Mouse (Mus musculus) G1E (cell line): ENCODE results near the gene Med25.

ENCODE experiments used
- CTCF ChIP-seq: IDR thresholded peaks from 2 replicates; pipeline ENCODE4 v1.5.1; 2012; ENCODE audit warnings: low read depth, low read length, inconsistent platforms, mixed read lengths
- GATA1 ChIP-seq: IDR thresholded peaks from 2 replicates; pipeline ENCODE4 v1.6.1; 2012; ENCODE audit warnings: borderline replicate concordance, low read length, inconsistent platforms, mixed read lengths
- GATA2 ChIP-seq: IDR thresholded peaks from 2 replicates; pipeline ENCODE4 v1.6.1; 2012; ENCODE audit warnings: low read depth, low read length, inconsistent platforms, borderline replicate concordance
- POLR2AphosphoS5 ChIP-seq: IDR thresholded peaks from 2 replicates; pipeline ENCODE4 v1.6.1; 2012; ENCODE audit warnings: low read depth, low read length, inconsistent platforms; ENCODE audit not compliant: insufficient replicate concordance
- TAL1 ChIP-seq: conservative IDR thresholded peaks from 2 replicates; pipeline ENCODE4 v1.6.1; 2012; ENCODE audit warnings: low read depth, low read length, inconsistent platforms, mixed read lengths

DNA sequence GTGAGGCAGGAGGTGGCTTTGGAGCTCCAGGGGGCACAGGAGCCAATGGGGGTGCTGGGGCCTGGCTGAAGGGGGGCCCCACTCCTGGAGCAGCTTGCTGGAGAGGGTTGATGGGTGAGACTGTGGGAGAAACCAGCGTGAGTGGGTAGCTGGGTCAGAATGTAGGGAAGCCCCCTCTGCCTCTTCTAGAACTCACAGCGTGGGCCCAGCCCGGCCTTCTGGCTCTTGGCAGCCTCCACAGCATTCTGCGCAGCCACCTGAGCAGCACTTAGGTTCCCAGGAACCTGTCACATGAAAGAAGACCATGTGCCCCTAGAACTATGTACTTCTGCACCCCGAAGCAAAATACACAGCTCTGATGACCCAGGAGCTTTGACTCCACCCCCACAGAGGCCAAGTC lies 7.9 kb downstream of the Med25 start:
- TF ChIP-seq TAL1 (no peak), GATA1 (no peak), POLR2AphosphoS5 (no peak), CTCF (no peak), GATA2 (no peak)
